Mouse (Mus musculus) G1E (cell line): ENCODE data around the gene Srek1ip1. TPM values are rescaled to one million over a fixed set of nuclear protein-coding genes. Genes with fewer than 3 reads are reported as not detected.

Experiments
- ATAC-seq: 2 replicates; pipeline ENCODE4 v1.8.0; 2016; ENCODE audit warnings: mild to moderate bottlenecking; ENCODE audit not compliant: insufficient number of reproducible peaks, poor library complexity, low FRiP score, severe bottlenecking; ENCODE audit errors: extremely low read depth
- DNase-seq: peaks from one replicate; pipeline ENCODE4 v3.0.0; 2012; ENCODE audit warnings: low spot score
- H3K27me3 ChIP-seq: 2 replicates; pipeline ENCODE4 v1.6.1; 2012; ENCODE audit warnings: mild to moderate bottlenecking, low read length, inconsistent platforms; ENCODE audit not compliant: insufficient read depth
- H3K36me3 ChIP-seq: replicated peaks from 2 replicates; pipeline ENCODE3; 2012; ENCODE audit warnings: mild to moderate bottlenecking, inconsistent platforms
- H3K4me1 ChIP-seq: 2 replicates; pipeline ENCODE4 v1.6.1; 2012; ENCODE audit warnings: low read depth, low read length, inconsistent platforms, mixed read lengths; ENCODE audit not compliant: insufficient read depth
- H3K4me3 ChIP-seq: 2 replicates; pipeline ENCODE4 v1.5.1; 2012; ENCODE audit warnings: low read depth, mild to moderate bottlenecking, inconsistent platforms, low read length, moderate library complexity, mixed read lengths
- H3K9me3 ChIP-seq: replicated peaks from 2 replicates; pipeline ENCODE4 v1.6.1; 2012; ENCODE audit warnings: inconsistent platforms
- CTCF ChIP-seq: IDR thresholded peaks from 2 replicates; pipeline ENCODE4 v1.5.1; 2012; ENCODE audit warnings: low read depth, low read length, inconsistent platforms, mixed read lengths
- GATA1 ChIP-seq: IDR thresholded peaks from 2 replicates; pipeline ENCODE4 v1.6.1; 2012; ENCODE audit warnings: borderline replicate concordance, low read length, inconsistent platforms, mixed read lengths
- GATA2 ChIP-seq: IDR thresholded peaks from 2 replicates; pipeline ENCODE4 v1.6.1; 2012; ENCODE audit warnings: low read depth, low read length, inconsistent platforms, borderline replicate concordance
- POLR2AphosphoS5 ChIP-seq: IDR thresholded peaks from 2 replicates; pipeline ENCODE4 v1.6.1; 2012; ENCODE audit warnings: low read depth, low read length, inconsistent platforms; ENCODE audit not compliant: insufficient replicate concordance
- TAL1 ChIP-seq: conservative IDR thresholded peaks from 2 replicates; pipeline ENCODE4 v1.6.1; 2012; ENCODE audit warnings: low read depth, low read length, inconsistent platforms, mixed read lengths
- polyA plus RNA-seq: library from polyadenylated mRNA; stranded (reverse); fragments of >175 nt; gene quantifications from 2 replicates; pipeline ENCODE4 v1.2.3, GENCODE M21; 2012
- total RNA-seq, 2 experiments: library from RNA; stranded (forward) in 1 of 2; stranded (reverse) in 1 of 2; fragments of 200-1000 nt in 1 of 2; fragments of >200 nt in 1 of 2; fragmentation: Nextera tagmentation in 1 of 2; gene quantifications; 2 replicates each; pipeline ENCODE4 v1.2.3; 2014 to 2017

Srek1ip1 gene
- total and polyA plus RNA-seq, 3 experiments: 3.5 to 49.1 (median 38.4) TPM

DNA sequence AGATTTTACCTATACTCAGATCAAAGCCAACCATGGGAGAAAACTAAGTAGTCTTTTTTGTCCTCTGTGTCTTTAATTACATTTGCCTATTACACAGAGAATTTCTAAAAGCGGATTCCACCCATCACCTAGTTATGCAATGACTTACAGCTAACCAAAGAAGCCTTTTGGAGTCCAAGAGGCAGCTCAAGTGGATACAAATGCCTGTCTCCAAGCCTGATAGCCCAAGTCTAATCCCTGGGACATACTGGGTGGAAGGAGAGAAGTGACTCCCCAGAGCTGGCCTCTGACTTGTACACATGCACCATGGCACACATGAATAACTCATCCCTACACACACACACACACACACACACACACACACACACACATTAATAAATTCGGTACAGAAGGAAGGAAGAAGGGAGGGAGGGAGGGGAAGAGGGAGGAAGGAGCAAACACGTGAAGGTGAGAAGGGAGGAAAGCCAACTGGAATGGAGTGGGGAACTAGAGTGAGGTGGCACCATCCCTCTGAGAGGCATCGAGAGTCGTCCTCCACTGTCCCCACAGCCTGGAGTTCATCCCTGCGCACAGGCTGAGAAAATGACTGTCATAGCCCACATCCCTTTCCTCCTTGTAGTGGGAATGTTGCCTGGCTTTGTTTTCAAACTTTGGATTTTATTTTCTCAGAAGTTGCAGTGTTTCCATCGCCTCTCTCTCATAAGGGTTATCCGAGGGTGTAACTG is 94.2 kb downstream of the Srek1ip1 start:
- TF ChIP-seq GATA1: no peak
- no peak for TF ChIP-seq GATA2
- TF ChIP-seq POLR2AphosphoS5: no peak
- no peak for TF ChIP-seq TAL1
- TF ChIP-seq CTCF: no peak
- no peak for DNase-seq
- no peak for ATAC-seq
- no peak overlapping the region for H3K4me3 ChIP-seq
- no peaks in the 10 kb centered on the region for H3K36me3 ChIP-seq
- H3K27me3 ChIP-seq: peaks cover 15% of the 10 kb centered on the region
- H3K4me1 ChIP-seq: no peaks in the 10 kb centered on the region
- no peaks in the 10 kb centered on the region for H3K9me3 ChIP-seq

Other genes starting within 250 kb of the Srek1ip1 start
- 73.0 and 90.0 TPM in 2 replicates for gene Cwc27, start 24.7 kb downstream of the Srek1ip1 start, total RNA-seq (2014; fragmentation: Nextera tagmentation)
- gene Cwc27, start 24.7 kb downstream of the Srek1ip1 start, total RNA-seq (2017): 31.4 and 36.3 TPM in 2 replicates
- gene Cwc27, start 24.7 kb downstream of the Srek1ip1 start, polyA plus RNA-seq: 3.4 and 5.1 TPM in 2 replicates
- not detected in 2 replicates for gene Shisal2b, start 71.4 kb downstream of the Srek1ip1 start, total RNA-seq (2014; fragmentation: Nextera tagmentation)
- gene Shisal2b, start 71.4 kb downstream of the Srek1ip1 start, total RNA-seq (2017): not detected in 2 replicates
- not detected in 2 replicates for gene Shisal2b, start 71.4 kb downstream of the Srek1ip1 start, polyA plus RNA-seq